Mouse (Mus musculus): ENCODE data around the gene Gm4981. TPM values are rescaled to one million over a fixed set of nuclear protein-coding genes. Genes with fewer than 3 reads are reported as not detected.
"Not testable (repeated sequence)": the region's sequence is repeated elsewhere in the genome, so short reads cannot be mapped to it uniquely, and the experiment has no call there.

Gm4981 gene
- total RNA-seq (2022): not detected

- DNase-seq (ENCODE audit: low spot score in 2 of 2): no peak
These were observed at the start of gene Gm4981 for GRCm38 (mm10) chr10:58236613-58237012. TSS of gene Gm4981 (minus strand) at chr10:58236701.

DNA sequence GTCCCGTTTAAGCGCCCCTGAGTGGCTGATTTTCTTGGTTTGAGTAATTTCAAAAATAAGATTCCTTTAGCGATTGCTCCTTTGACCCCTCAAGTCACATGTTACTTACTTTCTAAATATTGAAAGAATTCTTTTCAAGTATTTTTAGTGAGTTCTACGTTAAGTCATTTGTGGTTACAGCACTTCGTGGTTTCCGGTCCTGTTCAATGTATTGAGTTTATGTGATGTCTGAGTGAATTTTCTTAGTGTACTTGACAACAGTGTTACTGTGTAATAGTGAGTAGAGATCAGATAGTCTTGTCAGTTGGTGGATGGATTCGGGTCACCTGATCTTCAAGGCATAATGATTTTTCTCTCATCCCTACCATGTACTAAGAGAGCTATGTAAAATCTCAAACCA lies 45.7 kb upstream of the Gm4981 start:
- no peak for DNase-seq (ENCODE audit: low spot score in 2 of 2)

GRCm38 (mm10) chr10:58258466-58258865 lies 22.0 kb upstream of the Gm4981 start:
- DNase-seq (ENCODE audit: low spot score in 2 of 2): no peak

DNA sequence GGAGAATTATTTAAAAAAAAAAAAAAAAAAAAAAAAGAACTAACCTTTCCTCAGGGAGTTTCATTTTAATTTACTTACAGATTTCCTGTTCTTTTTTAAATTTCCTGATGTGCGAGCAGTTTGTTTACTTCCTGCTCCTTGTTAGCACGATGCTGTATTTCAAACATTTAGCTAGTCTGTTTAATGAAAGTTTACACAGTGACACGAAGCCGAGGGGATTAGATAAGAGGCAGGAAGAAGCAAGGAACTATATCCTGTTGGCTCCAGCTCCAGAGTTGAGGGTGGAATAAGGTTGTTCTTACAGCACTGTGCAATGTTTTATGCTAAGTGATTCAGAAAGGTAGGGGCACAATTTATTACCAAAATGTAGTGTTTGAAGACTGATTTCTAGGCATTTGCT lies 19.5 kb upstream of the Gm4981 start:
- no peak for DNase-seq (ENCODE audit: low spot score in 2 of 2)

DNA sequence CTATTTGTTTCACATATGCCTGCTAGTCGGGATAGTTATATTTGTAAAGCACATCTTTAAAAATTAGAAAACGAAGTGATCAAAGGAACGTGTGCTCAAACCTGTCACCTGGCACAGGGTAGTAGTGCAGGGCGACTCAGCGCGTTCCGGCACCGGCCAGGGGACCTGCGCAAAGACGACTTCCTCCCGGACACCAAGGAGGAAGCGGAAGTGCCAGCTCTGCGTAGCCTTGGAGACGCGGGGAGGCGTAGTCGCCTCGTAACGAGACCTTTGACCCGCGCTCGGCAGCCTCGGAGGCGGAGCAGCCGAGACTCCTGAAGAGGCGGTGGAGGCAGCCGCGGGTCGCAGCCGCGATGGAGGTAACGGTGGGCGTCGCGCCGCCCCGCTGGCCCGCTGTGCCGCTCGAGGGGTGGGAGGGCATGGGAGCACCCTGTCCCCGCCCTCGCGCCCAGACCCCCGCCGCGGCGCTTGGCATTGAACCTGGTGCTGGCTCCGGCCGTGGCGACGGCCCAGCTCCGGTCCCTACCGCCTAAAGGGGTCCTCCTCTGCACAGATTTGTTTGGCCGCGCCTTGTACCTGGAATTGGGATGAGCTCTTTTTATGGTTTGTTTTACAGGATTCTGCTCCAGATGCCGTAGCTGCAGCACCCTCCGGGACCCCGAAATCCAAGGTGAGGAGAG lies 18.9 kb upstream of the Gm4981 start, which contains the start of gene Gcc2:
Gcc2 (plus strand) TSS at position 285 of the 680 bp plus-strand sequence.
- DNase-seq (ENCODE audit: low spot score in 2 of 2): peak; percentile 81 to 89

- DNase-seq (ENCODE audit: low spot score in 2 of 2): no peak
These were observed 18.2 kb upstream of the Gm4981 start for GRCm38 (mm10) chr10:58254635-58255175.

DNA sequence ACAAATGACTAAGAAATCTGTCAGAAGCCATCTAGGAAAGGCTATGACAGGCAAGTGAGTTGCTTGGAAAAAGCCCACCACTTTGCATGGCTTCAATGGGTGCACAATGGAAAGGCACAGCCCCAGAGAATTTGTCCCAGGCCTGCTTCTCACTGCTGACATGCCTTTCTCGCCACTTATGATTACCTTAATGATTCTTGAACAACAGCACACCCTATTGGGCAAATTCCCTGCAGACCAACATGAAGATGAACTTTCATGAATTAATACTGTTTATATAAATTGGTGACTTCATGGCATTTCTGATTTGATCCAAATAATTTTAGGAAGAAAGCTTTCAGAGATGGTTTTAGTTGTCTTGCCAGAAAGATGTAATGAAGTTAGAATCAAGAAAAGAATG lies 13.0 kb upstream of the Gm4981 start:
- DNase-seq (ENCODE audit: low spot score in 2 of 2): no peak

- DNase-seq (ENCODE audit: low spot score in 2 of 2): peak; percentile 68 to 76
These were observed 2.7 kb upstream of the Gm4981 start for GRCm38 (mm10) chr10:58238984-58239740.

DNA sequence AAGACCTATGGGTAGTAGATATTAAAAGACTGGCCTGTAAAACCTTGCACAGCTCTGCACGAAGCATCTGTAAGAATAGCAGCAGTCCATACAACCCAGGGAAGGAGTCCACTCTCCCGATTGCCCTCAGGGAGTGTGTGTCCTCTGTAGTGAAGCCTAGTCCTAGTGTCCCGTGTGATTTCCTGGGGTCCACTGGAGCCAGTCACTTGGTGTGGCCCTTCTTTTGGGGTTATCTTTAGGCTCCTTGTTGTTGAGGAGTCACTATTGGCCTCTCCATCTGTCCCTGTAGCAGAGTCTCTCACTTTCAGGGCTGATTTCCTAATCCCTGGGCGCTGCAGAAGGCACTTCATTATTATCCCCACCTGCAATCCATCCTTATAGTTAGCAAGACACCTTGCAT lies 1.5 kb downstream of the Gm4981 start:
- DNase-seq (ENCODE audit: low spot score in 2 of 2): peak; percentile 44 to 52

DNA sequence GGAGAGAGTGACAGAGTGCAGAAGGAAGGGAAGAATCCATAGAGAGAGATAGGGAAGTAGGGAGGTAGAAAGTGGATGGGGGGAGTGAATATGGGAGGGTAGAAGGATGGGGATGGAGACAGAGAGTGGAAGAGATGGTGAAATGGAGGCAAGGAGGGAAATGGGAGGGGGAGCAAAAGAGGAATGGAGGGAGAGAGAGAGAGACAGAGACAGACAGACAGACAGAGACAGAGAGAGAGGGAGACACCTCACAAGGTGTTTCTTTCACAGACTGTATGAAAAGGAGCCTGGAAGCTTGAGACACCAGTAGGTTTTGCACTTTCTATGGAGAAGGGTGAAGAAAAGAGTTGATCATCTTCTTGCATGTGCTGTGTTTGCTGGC lies 2.8 kb downstream of the Gm4981 start:
- not testable (repeated sequence) for DNase-seq (ENCODE audit: low spot score in 2 of 2)

GRCm38 (mm10) chr10:58233054-58233739 lies 3.3 kb downstream of the Gm4981 start:
- peak; percentile 57 to 70 for DNase-seq (ENCODE audit: low spot score in 2 of 2)

DNA sequence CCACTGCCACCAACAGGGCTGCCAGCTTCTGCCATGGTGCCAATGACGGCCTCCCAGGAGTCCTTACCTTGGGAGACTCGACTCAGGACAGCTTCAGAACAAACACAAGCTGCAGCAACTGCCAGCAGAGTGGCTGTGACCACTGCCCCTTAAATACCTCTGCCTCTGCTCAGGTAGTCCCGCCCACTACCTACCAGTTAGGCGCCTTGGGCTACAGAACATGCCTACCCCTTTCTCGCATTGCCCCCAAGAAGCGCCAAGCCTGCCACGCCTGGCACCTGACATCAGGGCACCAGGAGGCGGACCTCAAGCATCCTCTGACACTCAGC lies 3.9 kb downstream of the Gm4981 start, which contains the start of gene Duxf3:
Duxf3 (minus strand) TSS at position 35 of the 329 bp plus-strand sequence.
- not testable (repeated sequence) for DNase-seq (ENCODE audit: low spot score in 2 of 2)

DNA sequence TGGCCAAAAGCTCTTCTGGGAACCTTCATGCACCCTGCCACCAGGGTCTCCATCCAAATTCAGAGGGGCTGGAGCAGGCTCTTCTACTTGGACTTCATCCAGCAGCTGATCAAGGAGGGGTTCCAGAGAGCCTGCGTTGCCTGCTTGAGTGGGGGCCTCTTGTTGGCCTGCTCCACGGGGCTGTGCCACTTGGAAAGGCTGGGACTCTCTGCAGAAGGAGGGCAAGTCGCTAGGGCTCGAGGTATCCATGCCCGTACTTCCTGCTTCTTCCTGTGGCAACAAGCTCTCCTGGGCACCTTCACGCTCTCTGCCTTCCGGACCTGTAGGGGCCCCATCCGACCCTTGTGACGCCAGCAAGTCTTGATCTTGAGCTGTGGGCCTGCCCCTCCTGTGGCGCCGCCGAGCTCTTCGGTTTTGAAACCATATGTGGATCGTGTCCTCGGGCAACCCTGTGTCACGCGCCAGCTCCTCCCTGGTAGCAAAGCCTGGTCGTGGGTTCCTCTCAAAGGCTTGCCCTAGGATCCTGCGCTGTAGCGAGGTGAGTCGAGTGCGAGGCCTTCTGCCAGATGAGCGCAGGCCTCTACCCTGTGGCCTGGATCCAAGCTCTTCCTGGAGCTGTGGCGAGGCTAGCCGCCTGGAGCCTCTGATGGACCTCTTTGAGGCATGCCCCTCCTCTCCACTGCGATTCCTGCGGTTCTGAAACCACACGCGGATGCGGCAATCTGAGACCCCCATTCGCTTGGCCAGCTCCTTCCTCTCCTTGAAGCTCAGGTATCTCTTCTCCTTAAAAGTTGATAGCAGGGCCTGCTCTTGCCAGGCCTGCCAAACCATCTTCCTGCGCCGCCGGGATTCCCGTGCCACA lies 4.5 kb downstream of the Gm4981 start:
- peak; percentile 84 to 86 for DNase-seq (ENCODE audit: low spot score in 2 of 2)

- peak; percentile 59 to 62 for DNase-seq (ENCODE audit: low spot score in 2 of 2)
These were observed 5.4 kb downstream of the Gm4981 start for GRCm38 (mm10) chr10:58231088-58231487.

- DNase-seq (ENCODE audit: low spot score in 2 of 2): not testable (repeated sequence)
These were observed 6.5 kb downstream of the Gm4981 start for GRCm38 (mm10) chr10:58230021-58230420.

DNA sequence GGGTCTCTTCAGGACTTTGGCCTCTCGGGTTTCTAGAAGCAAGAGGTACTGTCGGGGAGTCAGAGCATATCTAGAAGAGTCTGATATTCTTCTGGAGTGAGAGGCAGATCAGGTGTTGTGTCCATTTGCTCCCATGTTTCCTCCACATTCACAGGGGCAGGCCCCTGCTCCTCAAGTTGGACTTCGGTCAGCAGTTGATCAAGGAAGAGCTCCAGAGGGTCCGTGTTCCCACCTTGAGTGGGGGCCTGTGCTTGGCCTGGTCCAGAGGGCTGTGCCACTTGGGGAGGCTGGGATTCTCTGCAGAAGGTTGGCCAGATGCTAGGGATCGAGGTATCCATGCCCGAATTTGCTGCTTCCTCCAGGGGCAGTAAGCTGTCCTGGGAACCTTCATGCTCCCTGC lies 8.7 kb downstream of the Gm4981 start:
- DNase-seq (ENCODE audit: low spot score in 2 of 2): peak in 1 of 2 experiments; percentile 48

DNA sequence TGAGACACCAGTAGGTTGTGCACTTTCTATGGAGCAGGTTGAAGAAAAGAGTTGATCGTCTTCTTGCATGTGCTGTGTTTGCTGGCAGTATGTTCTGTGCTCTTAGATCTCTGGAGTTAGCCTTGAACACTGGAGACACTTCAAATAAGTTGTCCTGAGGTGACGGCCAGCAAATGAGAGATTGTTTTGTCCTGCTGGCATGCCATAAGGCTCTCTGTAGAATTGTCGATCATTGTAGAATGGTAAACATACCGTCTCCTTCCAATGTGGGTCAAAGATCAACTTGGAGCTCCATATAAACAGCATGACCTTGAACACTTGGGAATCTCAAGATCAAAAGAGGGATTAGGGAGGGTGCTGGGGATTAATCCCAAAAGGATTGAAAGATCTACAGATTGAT lies 10.1 kb downstream of the Gm4981 start:
- not testable (repeated sequence) for DNase-seq (ENCODE audit: low spot score in 2 of 2)

GRCm38 (mm10) chr10:58224827-58225785 lies 11.4 kb downstream of the Gm4981 start, which contains the start of gene AW822073:
TSS of gene AW822073 (minus strand) at chr10:58224930.
- DNase-seq (ENCODE audit: low spot score in 2 of 2): peak; percentile 64 to 66

DNA sequence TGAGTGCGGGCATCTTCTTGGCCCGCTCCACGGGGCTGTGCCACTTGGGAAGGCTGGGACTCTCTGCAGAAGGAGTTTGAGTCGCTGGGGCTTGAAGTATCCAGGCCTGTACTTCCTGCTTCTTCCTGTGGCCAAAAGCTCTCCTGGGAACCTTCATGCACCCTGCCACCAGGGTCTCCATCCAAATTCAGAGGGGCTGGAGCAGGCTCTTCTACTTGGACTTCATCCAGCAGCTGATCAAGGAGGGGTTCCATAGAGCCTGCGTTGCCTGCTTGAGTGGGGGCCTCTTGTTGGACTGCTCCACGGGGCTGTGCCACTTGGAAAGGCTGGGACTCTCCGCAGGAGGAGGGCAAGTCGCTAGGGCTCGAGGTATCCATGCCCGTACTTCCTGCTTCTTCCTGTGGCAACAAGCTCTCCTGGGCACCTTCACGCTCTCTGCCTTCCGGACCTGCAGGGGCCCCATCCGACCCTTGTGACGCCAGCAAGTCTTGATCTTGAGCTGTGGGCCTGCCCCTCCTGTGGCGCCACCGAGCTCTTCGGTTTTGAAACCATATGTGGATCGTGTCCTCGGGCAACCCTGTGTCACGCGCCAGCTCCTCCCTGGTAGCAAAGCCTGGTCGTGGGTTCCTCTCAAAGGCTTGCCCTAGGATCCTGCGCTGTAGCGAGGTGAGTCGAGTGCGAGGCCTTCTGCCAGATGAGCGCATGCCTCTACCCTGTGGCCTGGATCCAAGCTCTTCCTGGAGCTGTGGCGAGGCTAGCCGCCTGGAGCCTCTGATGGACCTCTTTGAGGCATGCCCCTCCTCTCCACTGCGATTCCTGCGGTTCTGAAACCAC lies 12.3 kb downstream of the Gm4981 start:
- peak; percentile 81 to 87 for DNase-seq (ENCODE audit: low spot score in 2 of 2)
